Mouse (Mus musculus) CH12.LX (cell line): ENCODE measurements around the gene Pxt1. TPM values are rescaled to one million over a fixed set of nuclear protein-coding genes. Genes with fewer than 3 reads are reported as not detected.

ENCODE experiments used
- DNase-seq: peaks from one replicate; pipeline ENCODE4 v3.0.0-alpha.2; 2013; ENCODE audit errors: extremely low read depth
- H3K27ac ChIP-seq: 2 replicates; pipeline ENCODE4 v1.5.1; 2012; ENCODE audit warnings: low read depth, mild to moderate bottlenecking, control low read depth, moderate library complexity; ENCODE audit not compliant: insufficient read depth
- H3K27me3 ChIP-seq: replicated peaks from 2 replicates; pipeline ENCODE3; 2012; ENCODE audit warnings: inconsistent platforms
- H3K36me3 ChIP-seq, 2 experiments: replicated peaks in 1 of 2; 2 replicates each; pipeline versions ENCODE3 to v1.6.1; 2012; ENCODE audit warnings: inconsistent platforms in 1 of 2, low read length in 1 of 2, mild to moderate bottlenecking in 1 of 2, mixed read lengths in 1 of 2, moderate library complexity in 1 of 2; ENCODE audit not compliant: control insufficient read depth in 1 of 2, insufficient read depth in 1 of 2
- H3K4me1 ChIP-seq, 2 experiments: 2 replicates each; pipeline ENCODE4 v1.6.1; 2012; ENCODE audit warnings: inconsistent platforms in 1 of 2, moderate library complexity in 1 of 2; ENCODE audit not compliant: insufficient read depth in 2 of 2, control insufficient read depth in 1 of 2
- H3K4me2 ChIP-seq: 2 replicates; pipeline ENCODE4 v1.6.1; 2012; ENCODE audit warnings: low read depth, mild to moderate bottlenecking, control low read depth; ENCODE audit not compliant: poor library complexity, insufficient read depth, severe bottlenecking
- H3K4me3 ChIP-seq, 3 experiments: fragments of 150-350 bp in 1 of 3; sonication (generic) in 1 of 3; replicated peaks in 1 of 3; 2 replicates each; pipeline versions ENCODE3 to v1.5.1; 2011 to 2012; ENCODE audit warnings: low read depth in 2 of 3, low read length in 2 of 3, mild to moderate bottlenecking in 2 of 3, moderate library complexity in 2 of 3, control low read depth in 1 of 3, improper control_type of control experiment in 1 of 3, inconsistent platforms in 1 of 3, mixed read lengths in 1 of 3; ENCODE audit not compliant: poor library complexity in 1 of 3
- H3K79me2 ChIP-seq: replicated peaks from 2 replicates; pipeline ENCODE4 v1.6.1; 2012; ENCODE audit warnings: mild to moderate bottlenecking, moderate library complexity; ENCODE audit not compliant: control insufficient read depth, poor library complexity, insufficient read depth, severe bottlenecking; ENCODE audit errors: extremely low read depth
- H3K9ac ChIP-seq: 2 replicates; pipeline ENCODE4 v1.6.1; 2012; ENCODE audit warnings: low read depth, mild to moderate bottlenecking, control low read depth, moderate library complexity; ENCODE audit not compliant: insufficient read depth
- H3K9me3 ChIP-seq: replicated peaks from 2 replicates; pipeline ENCODE3; 2012; ENCODE audit warnings: low read length, inconsistent platforms, mixed read lengths
- BHLHE40 ChIP-seq: IDR thresholded peaks from 2 replicates; pipeline ENCODE4 v1.6.1; 2011; ENCODE audit warnings: mild to moderate bottlenecking, low read depth, low read length, improper control_type of control experiment
- CHD1 ChIP-seq: IDR thresholded peaks from 2 replicates; pipeline ENCODE4 v1.6.1; 2012; ENCODE audit warnings: low read depth, low read length, improper control_type of control experiment, inconsistent platforms
- CHD2 ChIP-seq: IDR thresholded peaks from 2 replicates; pipeline ENCODE4 v1.6.1; 2011; ENCODE audit warnings: low read length, improper control_type of control experiment
- EP300 ChIP-seq: IDR thresholded peaks from 2 replicates; pipeline ENCODE4 v1.6.1; 2011; ENCODE audit warnings: low read length, improper control_type of control experiment
- IRF4 ChIP-seq: IDR thresholded peaks from 2 replicates; pipeline ENCODE4 v1.6.1; 2014; ENCODE audit warnings: low read depth, mild to moderate bottlenecking, inconsistent platforms, low read length, improper control_type of control experiment
- JUND ChIP-seq: conservative IDR thresholded peaks from 2 replicates; pipeline ENCODE4 v1.6.1; 2011; ENCODE audit warnings: low read depth, low read length, improper control_type of control experiment
- KAT2A ChIP-seq: IDR thresholded peaks from 2 replicates; pipeline ENCODE4 v1.6.1; 2012; ENCODE audit warnings: low read length, improper control_type of control experiment, inconsistent platforms; ENCODE audit not compliant: insufficient replicate concordance
- MAZ ChIP-seq: IDR thresholded peaks from 2 replicates; pipeline ENCODE4 v1.6.1; 2012; ENCODE audit warnings: low read depth, mild to moderate bottlenecking, inconsistent platforms, low read length, improper control_type of control experiment, moderate library complexity
- MEF2A ChIP-seq: IDR thresholded peaks from 2 replicates; pipeline ENCODE4 v1.6.1; 2014; ENCODE audit warnings: low read depth, mild to moderate bottlenecking, inconsistent platforms, low read length, improper control_type of control experiment, borderline replicate concordance
- MXI1 ChIP-seq: IDR thresholded peaks from 2 replicates; pipeline ENCODE4 v1.6.1; 2011; ENCODE audit warnings: mild to moderate bottlenecking, low read depth, low read length, improper control_type of control experiment
- NELFE ChIP-seq: IDR thresholded peaks from 2 replicates; pipeline ENCODE4 v1.6.1; 2011; ENCODE audit warnings: low read depth, low read length, improper control_type of control experiment
- PAX5 ChIP-seq: IDR thresholded peaks from 2 replicates; pipeline ENCODE4 v1.6.1; 2012; ENCODE audit warnings: low read length, inconsistent platforms, mixed read lengths
- POLR2AphosphoS2 ChIP-seq: IDR thresholded peaks from 2 replicates; pipeline ENCODE4 v1.6.1; 2011; ENCODE audit warnings: low read depth, low read length, improper control_type of control experiment
- RAD21 ChIP-seq: IDR thresholded peaks from 2 replicates; pipeline ENCODE4 v1.6.1; 2011; ENCODE audit warnings: low read depth, mild to moderate bottlenecking, low read length, improper control_type of control experiment, moderate library complexity
- TBP ChIP-seq: conservative IDR thresholded peaks from 2 replicates; pipeline ENCODE4 v1.6.1; 2011; ENCODE audit warnings: low read depth, low read length, improper control_type of control experiment
- UBTF ChIP-seq: IDR thresholded peaks from 2 replicates; pipeline ENCODE4 v1.6.1; 2012; ENCODE audit warnings: low read depth, mild to moderate bottlenecking, inconsistent platforms, low read length, improper control_type of control experiment, moderate library complexity
- USF1 ChIP-seq: IDR thresholded peaks from 2 replicates; pipeline ENCODE4 v1.6.1; 2014; ENCODE audit warnings: low read depth, mild to moderate bottlenecking, inconsistent platforms, low read length, improper control_type of control experiment
- USF2 ChIP-seq: conservative IDR thresholded peaks from 2 replicates; pipeline ENCODE4 v1.6.1; 2011; ENCODE audit warnings: low read depth, low read length, improper control_type of control experiment
- dilution Hi-C: fragments of 300-500 bp; cut with MboI; formaldehyde crosslinking; loops from 2 replicates; pipeline ENCODE4 v1.14.3; 2020; ENCODE audit warnings: low sequenced_read_pairs; ENCODE audit not compliant: extremely low pct_unique_long_range_greater_than_20kb, extremely low pct_ligation_motif_present
- in situ Hi-C: fragments of 300-500 bp; cut with MboI; formaldehyde crosslinking; loops from 3 replicates; pipeline ENCODE4 v1.14.3; 2019; ENCODE audit warnings: low sequenced_read_pairs, low pct_ligation_motif_present, low pct_unique_long_range_greater_than_20kb, mixed read lengths
- polyA plus RNA-seq: library from polyadenylated mRNA; unstranded; fragments of >175 nt; gene quantifications from 2 replicates; pipeline ENCODE4 v1.2.1, GENCODE M21; 2012; ENCODE audit warnings: low read depth; ENCODE audit not compliant: insufficient read length
- total RNA-seq, 2 experiments: library from RNA; depleted of rRNA; stranded (reverse); fragments of 300-350 nt in 1 of 2; fragments of >200 nt in 1 of 2; gene quantifications; 2 replicates each; pipeline ENCODE4 v1.2.3; 2012 to 2014

The Pxt1 gene
- total and polyA plus RNA-seq, 3 experiments = not detected

DNA sequence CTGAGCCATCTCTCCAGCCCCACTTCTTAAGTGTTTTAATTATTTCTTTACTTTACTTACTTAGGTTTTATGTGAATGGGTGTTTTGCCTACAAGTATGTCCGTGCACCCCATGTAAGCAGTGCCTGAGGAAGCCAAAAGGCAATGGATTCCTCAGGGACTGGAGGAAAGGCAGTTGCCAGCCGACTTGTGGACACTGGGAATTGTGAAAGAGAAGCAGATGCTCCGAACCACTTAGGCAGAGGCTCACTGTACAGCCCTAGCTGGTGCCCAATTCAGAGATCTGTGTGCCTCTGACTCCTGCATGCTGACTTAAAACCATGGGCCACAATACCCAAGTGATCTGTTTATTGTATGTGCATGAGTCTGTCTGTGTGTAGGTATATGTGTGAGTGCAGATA, 45.4 kb upstream of the Pxt1 start:
- in situ Hi-C loops = no loop called here
- DNase-seq = no peak
- Histone ChIP-seq H3K27ac (no peak overlapping the region), H3K79me2 (no peaks in the 10 kb centered on the region), H3K4me2 (no peak overlapping the region), H3K27me3 (no peaks in the 10 kb centered on the region), H3K9ac (no peak overlapping the region), H3K9me3 (no peaks in the 10 kb centered on the region), H3K36me3 (peaks cover 52 to 79% of the 10 kb centered on the region in 2 experiments), H3K4me3 (no peak overlapping the region), H3K4me1 (peaks cover 2 to 21% of the 10 kb centered on the region in 2 experiments; a peak in 2 of 4 replicates)
- dilution Hi-C loops = no loop called here
- TF ChIP-seq USF1 (no peak), MEF2A (no peak), CHD2 (no peak)

GRCm38 (mm10) chr17:28988291-28988690, 44.7 kb upstream of the Pxt1 start:
- Histone ChIP-seq H3K9me3 (no peaks in the 10 kb centered on the region), H3K4me1 (peaks cover 2 to 21% of the 10 kb centered on the region in 2 experiments; a peak in 2 of 4 replicates), H3K79me2 (no peaks in the 10 kb centered on the region), H3K36me3 (peaks cover 57 to 84% of the 10 kb centered on the region in 2 experiments), H3K4me3 (no peak overlapping the region), H3K4me2 (no peak overlapping the region), H3K27me3 (no peaks in the 10 kb centered on the region), H3K27ac (no peak overlapping the region), H3K9ac (no peak overlapping the region)
- dilution Hi-C loops = no loop called here
- in situ Hi-C loops = no loop called here
- no peak for TF ChIP-seq POLR2AphosphoS2
- TF ChIP-seq UBTF = no peak
- TF ChIP-seq IRF4 = no peak
- TF ChIP-seq EP300 = no peak
- TF ChIP-seq TBP = no peak
- no peak for TF ChIP-seq KAT2A
- no peak for TF ChIP-seq PAX5
- no peak for TF ChIP-seq JUND
- no peak for TF ChIP-seq USF2
- no peak for TF ChIP-seq MXI1
- no peak for TF ChIP-seq MAZ
- no peak for TF ChIP-seq BHLHE40
- no peak for TF ChIP-seq CHD1
- TF ChIP-seq RAD21 = no peak
- TF ChIP-seq NELFE = no peak
- DNase-seq = no peak
